Mouse (Mus musculus) layer of hippocampus, postnatal 10 days (tissue): ENCODE data around the gene Ttc9. TPM values are rescaled to one million over a fixed set of nuclear protein-coding genes. Genes with fewer than 3 reads are reported as not detected.

ENCODE experiments used
- DNase-seq, 2 experiments: peaks; one replicate each; pipeline ENCODE4 v3.0.0; 2021; ENCODE audit warnings: low spot score in 2 of 2
- total RNA-seq, 2 experiments: library from RNA; stranded (reverse); gene quantifications; 2 replicates each; pipeline ENCODE4 v1.2.3; 2021

Gene Ttc9
- total RNA-seq, 2 experiments from 2014 or later = 65.3 to 65.5 TPM

DNA sequence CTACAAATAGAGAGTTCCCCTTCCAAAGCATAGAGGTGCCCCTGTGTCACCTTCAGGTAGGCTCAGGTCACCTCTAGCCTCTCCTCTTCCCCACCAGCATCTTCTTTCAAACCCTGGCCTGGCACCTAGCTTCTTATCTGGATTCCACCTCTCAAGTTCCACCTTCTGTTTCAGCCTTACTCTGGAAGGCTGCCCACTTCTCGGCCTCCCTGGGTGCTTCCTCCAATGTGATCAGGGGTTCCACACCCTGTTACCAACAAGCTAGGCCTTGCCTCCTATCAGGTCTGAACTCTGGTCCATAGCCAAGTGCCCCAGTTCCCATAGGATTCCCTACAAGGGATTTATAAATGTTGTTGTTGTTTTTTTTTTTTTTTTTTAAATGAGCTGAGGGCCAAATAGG lies 26.3 kb downstream of the Ttc9 start:
- no peak for DNase-seq

- DNase-seq = no peak
These were observed 27.0 kb downstream of the Ttc9 start for GRCm38 (mm10) chr12:81658086-81658485.

DNA sequence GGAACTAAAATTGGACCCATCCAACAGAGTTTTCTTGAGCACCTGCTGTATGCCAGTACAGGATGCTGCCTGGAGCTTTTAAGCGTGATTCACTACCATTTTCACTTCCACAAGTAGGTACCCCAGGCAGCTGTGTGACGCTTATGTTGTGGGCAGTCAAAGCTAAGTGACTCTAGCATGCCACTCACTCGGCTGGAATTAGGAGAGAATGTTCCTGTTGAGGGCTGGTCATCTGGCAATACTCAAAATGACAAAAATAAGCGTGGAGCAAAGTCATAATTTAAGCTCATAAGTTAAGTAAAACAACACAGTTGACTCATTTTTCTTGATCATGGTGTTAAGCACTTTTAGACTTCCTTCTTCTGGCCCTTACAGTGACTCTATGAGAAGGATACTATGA lies 31.0 kb downstream of the Ttc9 start:
- DNase-seq = no peak

- no peak for DNase-seq
These were observed 32.1 kb downstream of the Ttc9 start for GRCm38 (mm10) chr12:81663116-81663515.

GRCm38 (mm10) chr12:81663906-81664305 lies 32.9 kb downstream of the Ttc9 start:
- DNase-seq = no peak

- no peak for DNase-seq
These were observed 37.4 kb downstream of the Ttc9 start for GRCm38 (mm10) chr12:81668406-81668805.

- DNase-seq = no peak
These were observed 44.5 kb downstream of the Ttc9 start for GRCm38 (mm10) chr12:81675557-81675956.

DNA sequence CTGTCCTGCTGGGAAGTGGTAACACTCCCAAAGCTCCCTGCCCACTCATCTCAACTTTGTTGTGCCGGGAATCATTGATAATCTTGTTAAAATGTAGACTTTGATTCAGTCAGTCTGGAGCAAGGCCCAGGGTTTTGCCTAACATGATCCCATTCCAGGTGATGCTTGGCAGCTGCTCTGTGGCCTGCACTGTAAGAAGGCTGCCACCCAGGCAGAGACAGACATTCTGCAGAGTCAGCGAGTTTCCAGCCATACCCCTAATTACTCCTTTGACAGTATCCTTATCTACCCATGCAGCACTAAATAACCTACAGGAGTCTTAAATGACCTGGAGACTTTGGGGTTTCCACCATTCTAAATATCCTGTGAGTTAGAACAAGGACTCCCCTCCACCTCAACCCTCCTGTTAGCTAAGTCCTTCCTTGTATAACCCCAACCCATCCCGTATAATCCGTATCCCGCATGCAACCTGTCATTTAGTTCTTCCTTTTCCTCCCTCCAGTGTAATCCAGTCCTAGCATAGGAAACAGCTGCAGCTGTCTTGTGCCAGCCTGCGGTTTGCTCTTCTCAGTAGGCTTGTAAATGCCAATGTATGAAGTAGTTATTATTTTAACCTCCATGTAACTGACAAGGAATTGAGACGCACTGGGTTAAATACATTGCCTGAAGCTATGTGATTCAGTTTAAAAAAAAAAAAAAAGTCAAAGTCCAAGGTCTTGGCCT lies 48.9 kb downstream of the Ttc9 start:
- no peak for DNase-seq

DNA sequence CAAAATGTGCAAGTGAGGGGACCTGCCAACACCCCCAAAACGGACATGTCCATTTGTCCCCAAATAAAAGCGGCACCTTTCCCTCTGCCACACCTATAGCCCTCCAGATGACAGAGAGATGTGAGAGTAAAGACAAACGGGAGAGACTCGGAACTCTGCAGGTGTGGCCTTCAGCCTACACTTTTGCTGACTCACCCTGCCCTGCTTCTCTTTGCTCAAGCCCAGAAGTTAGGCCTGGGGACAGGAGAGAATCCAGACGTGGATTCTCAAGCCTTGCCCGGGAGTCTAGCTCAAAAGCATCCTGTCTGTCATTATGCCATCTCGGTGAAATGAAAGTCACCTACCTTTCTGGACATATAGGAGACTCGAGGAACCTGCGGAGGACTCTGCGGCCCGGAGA lies 52.3 kb downstream of the Ttc9 start:
- no peak for DNase-seq

DNA sequence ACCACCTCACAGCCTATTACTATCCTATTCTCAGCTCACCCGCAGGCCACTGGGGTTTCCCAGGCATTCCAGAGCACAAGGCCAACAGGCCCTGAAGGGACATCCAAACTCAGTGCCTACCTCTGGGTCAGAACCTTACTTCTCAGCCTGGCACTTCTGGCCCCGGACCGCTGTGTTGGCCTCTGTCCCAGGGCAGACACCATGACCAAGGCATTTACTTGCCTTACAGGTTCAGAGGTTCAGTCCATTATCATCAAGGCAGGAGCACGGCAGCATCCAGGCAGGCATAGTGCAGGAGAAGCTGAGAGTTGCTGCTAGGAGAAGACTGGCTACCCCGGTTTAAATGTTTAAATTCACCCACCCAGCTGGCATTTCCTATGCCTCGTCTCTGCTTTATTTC lies 53.0 kb downstream of the Ttc9 start:
- DNase-seq = no peak

DNA sequence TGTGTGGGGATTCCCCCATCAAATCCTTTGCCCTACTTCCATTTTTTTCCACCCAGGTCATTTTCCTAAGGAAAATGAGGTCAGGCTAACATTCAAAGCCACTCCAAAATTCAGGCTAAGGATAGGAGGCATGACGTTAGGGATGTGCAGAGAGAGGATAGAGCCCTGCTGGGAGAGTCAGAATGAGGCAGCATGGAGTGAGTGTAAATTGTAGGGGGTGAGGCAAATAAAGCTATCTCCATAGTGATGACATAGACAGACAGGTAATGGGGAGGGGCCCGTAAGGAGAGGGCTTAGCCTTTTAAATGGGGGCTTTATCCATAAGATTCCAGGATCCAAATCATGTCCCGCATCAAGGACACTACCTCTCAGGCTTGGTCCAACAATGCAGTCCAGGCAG lies 54.9 kb downstream of the Ttc9 start:
- DNase-seq = no peak

- no peak for DNase-seq
These were observed 55.5 kb downstream of the Ttc9 start for GRCm38 (mm10) chr12:81686406-81687117.

- no peak for DNase-seq
These were observed 56.8 kb downstream of the Ttc9 start for GRCm38 (mm10) chr12:81687873-81688272.

GRCm38 (mm10) chr12:81688537-81688936 lies 57.5 kb downstream of the Ttc9 start:
- DNase-seq = no peak

DNA sequence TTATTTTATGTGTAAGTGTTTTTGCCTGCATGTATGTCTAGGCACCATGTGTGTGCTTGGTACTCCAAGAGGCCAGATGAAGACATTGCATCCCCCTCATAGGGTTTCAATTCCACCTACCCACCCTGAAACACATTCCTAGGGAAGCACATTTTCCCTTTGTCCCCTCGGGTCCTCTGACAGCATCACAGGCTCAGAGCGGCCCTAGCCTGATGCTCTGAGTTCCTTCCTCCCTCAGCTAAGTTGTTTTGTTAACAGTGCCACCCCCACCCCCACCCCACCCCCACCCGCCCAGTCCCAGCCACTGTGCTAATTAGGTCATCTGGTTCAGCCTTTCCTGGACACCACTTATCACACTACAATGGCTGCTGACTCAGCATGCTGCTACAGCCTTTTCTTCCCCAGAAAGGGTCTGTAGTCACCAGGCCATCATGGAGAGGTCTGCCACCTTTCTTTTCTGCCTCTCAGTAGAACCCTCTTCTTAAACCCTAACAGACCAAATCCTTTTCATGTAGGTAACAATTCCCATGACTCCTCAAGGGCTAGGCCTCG lies 58.5 kb downstream of the Ttc9 start:
- no peak for DNase-seq

DNA sequence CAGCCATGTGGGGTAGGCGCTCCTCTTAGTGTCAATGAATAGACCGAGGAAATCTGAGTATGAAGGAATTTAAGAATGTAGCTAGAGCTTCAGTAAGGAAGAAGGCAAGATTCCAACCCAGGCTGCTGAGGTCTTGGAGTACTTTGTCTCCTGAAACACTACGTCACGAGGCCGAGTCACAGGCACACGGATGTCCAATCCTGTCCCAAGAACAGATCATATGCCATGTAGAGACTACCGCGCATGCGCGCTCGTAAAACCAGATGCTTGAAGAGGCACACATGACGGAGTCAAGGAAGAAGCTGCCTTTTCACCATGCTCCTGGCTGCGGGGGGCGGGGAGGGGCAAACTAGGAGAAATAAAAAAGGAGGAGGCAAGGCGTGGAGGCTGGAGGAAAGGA lies 59.1 kb downstream of the Ttc9 start:
- DNase-seq = no peak

DNA sequence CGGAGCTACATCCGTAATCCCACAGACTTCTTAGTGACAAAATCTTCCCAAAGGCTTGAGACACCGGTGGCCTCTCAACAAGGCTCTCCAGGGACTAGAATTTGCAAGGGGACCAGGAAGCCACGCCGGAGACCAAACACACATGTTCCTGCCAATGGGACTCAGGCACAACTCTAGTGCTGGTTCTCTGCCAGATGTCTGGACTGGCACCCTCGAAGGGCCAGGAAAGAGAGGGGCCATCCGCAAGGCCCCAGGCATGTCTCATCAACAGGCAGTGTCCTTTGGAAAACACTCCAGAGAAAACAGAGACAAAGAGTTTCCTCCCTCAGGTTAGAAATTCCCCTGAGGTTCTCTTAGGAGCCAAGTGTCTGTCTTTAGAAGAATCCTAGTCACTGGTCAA lies 59.7 kb downstream of the Ttc9 start:
- no peak for DNase-seq

- DNase-seq = no peak
These were observed 60.2 kb downstream of the Ttc9 start for GRCm38 (mm10) chr12:81691177-81691730.

DNA sequence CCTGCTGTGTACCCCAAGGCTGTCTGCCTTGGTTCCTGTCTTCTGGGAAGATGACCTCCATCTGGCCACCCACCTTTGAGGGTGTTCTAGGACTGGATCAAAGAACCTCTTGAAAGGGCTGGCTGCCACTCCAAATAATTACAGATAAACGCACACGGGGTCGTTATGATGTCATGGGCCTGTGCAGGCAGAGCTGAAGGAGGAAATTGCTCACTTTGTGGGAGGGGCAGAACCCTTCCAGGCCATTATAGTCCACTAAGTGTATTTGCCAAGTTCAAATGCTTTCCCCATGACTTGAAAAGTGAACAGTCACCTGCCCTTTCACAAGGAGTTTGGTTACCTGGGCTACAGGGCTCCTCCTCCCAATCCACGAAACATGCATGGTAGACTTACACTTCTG lies 67.0 kb downstream of the Ttc9 start:
- DNase-seq = no peak

GRCm38 (mm10) chr12:81702903-81703302 lies 71.9 kb downstream of the Ttc9 start:
- DNase-seq = no peak

DNA sequence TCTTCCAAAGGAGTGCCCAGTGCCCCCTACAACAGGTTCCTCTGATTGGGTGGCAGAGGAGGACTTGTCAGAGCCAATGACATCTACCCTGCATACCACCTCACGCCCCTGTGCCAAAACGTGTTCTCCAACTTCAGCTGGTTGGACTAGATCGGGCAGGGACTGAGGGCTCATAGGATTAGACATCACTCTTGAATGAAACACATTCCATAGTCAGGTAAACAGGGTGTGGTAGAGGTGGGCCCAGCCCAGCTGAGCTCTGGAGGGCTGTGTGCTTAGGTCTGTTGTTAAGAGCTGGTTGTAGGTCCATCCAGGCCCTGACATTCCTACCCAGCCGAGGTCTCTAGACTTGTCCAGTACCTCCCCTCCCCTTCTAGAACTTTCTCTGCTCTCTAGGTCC lies 81.6 kb downstream of the Ttc9 start:
- DNase-seq = no peak
